Mouse (Mus musculus): ENCODE results near the gene Gm20388.

- TF ChIP-seq TAL1 (IDR thresholded peaks at IDR 0.05; ENCODE audit: low read length): no peak
- no peak for TF ChIP-seq GATA1 (IDR thresholded peaks at IDR 0.05; ENCODE audit: low read length)
Observed at GRCm38 (mm10) chr8:121359131-121359981, 1448.7 kb downstream of the Gm20388 start.

All from erythroblast, embryonic 14.5 days (primary cell).